Mouse (Mus musculus) embryonic facial prominence, embryonic 14.5 days (tissue): ENCODE data around the gene Gm20388. TPM values are rescaled to one million over a fixed set of nuclear protein-coding genes. Genes with fewer than 3 reads are reported as not detected.

ENCODE experiments used
- ATAC-seq: fragments of 200-750 bp; cut with Nextera tagmentation; 2 replicates; pipeline ENCODE4 v1.8.0; 2017; ENCODE audit warnings: low read depth, moderate number of reproducible peaks, moderate TSS enrichment
- DNase-seq: peaks from one replicate; pipeline ENCODE4 v3.0.0-alpha.2; 2015; ENCODE audit warnings: low spot score
- H3K27ac ChIP-seq: fragments of 300-500 bp; sonication (generic); replicated peaks from 2 replicates; pipeline ENCODE4 v1.5.1; 2014; ENCODE audit warnings: low read depth, mild to moderate bottlenecking, low read length, moderate library complexity
- H3K27me3 ChIP-seq: fragments of 300-500 bp; sonication (generic); replicated peaks from 2 replicates; pipeline ENCODE4 v1.6.1; 2014; ENCODE audit warnings: low read length; ENCODE audit not compliant: control insufficient read depth, insufficient read depth
- H3K36me3 ChIP-seq: fragments of 300-500 bp; sonication (generic); 2 replicates; pipeline ENCODE4 v1.6.1; 2014; ENCODE audit warnings: low read length, mixed read lengths; ENCODE audit not compliant: control insufficient read depth, insufficient read depth
- H3K4me1 ChIP-seq: fragments of 300-500 bp; sonication (generic); 2 replicates; pipeline ENCODE4 v1.6.1; 2014; ENCODE audit warnings: antibody characterized with exemption, low read length; ENCODE audit not compliant: control insufficient read depth, insufficient read depth
- H3K4me2 ChIP-seq: fragments of 300-500 bp; sonication (generic); 2 replicates; pipeline ENCODE4 v1.6.1; 2014; ENCODE audit warnings: low read depth, mild to moderate bottlenecking, low read length, moderate library complexity, mixed read lengths
- H3K4me3 ChIP-seq: fragments of 300-500 bp; sonication (generic); 2 replicates; pipeline ENCODE4 v1.5.1; 2014; ENCODE audit warnings: low read depth, mild to moderate bottlenecking, low read length
- H3K9ac ChIP-seq: fragments of 300-500 bp; sonication (generic); 2 replicates; pipeline ENCODE4 v1.6.1; 2014; ENCODE audit warnings: low read depth, mild to moderate bottlenecking, low read length, moderate library complexity, mixed read lengths
- H3K9me3 ChIP-seq: fragments of 300-500 bp; sonication (generic); 2 replicates; pipeline ENCODE4 v1.6.1; 2016; ENCODE audit warnings: low read length; ENCODE audit not compliant: control insufficient read depth
- WGBS: fragments of 180-500 bp; shearing (Covaris S2); extraction: QIAGEN DNeasy Blood & Tissue Kit; methylation state at CpG from one replicate; pipeline ENCODE4 v1.1.7; 2014; 5-methylcytosine and 5-hydroxymethylcytosine counted together
- polyA plus RNA-seq: library from polyadenylated mRNA; unstranded; fragments of >200 nt; fragmentation: Nextera tagmentation; extraction: Ambion mirVana; gene quantifications from 2 replicates; pipeline ENCODE4 v1.2.1, GENCODE M21; 2014

Gm20388 gene
- polyA plus RNA-seq, 1 experiment from 2014 or later, result not detected

- Histone ChIP-seq H3K4me2 (no peak overlapping the region), H3K9me3 (no peaks in the 10 kb centered on the region), H3K4me3 (no peak overlapping the region), H3K36me3 (no peaks in the 10 kb centered on the region), H3K27ac (no peak overlapping the region), H3K9ac (no peak overlapping the region), H3K4me1 (peaks cover 43% of the 10 kb centered on the region), H3K27me3 (no peaks in the 10 kb centered on the region)
- WGBS, result 73% methylated on average over 8 of the region's 8 CpGs
- no peak for DNase-seq
- no peak for ATAC-seq
Observed at GRCm38 (mm10) chr8:120500701-120501261, 590.1 kb downstream of the Gm20388 start.

- ATAC-seq (no peak), DNase-seq (no peak)
- Histone ChIP-seq H3K9ac (no peak overlapping the region), H3K27ac (no peak overlapping the region), H3K27me3 (no peaks in the 10 kb centered on the region), H3K9me3 (no peaks in the 10 kb centered on the region), H3K36me3 (no peaks in the 10 kb centered on the region), H3K4me1 (peaks cover 47% of the 10 kb centered on the region), H3K4me3 (no peak overlapping the region), H3K4me2 (no peak overlapping the region)
- WGBS, result 81% methylated on average over 5 of the region's 5 CpGs
Observed at GRCm38 (mm10) chr8:120501426-120501825, 590.8 kb downstream of the Gm20388 start.

DNA sequence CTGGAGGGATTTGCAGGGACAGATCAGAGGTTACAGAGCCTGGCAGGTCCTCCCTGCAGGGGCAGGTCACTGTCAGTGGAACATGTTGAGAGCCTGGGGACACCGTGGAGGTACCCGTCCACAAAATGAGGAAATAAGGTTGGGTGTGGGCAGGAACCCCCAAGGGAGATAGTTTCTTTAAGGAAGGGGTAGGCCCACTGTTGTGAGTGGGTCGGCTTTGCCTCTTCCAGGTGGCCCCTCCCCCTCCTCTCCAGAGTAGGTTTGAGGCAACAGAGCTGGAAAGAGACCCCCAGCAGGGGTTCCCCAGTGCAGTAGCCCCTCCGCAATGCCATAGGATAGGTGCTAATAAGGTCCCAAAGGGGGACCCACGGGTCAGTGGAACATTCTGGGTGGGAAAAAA lies 591.8 kb downstream of the Gm20388 start:
- H3K4me2 ChIP-seq, result no peak overlapping the region
- H3K27me3 ChIP-seq, result no peaks in the 10 kb centered on the region
- H3K27ac ChIP-seq, result no peak overlapping the region
- 55% methylated on average over 5 of the region's 5 CpGs for WGBS
- ATAC-seq, result no peak
- no peaks in the 10 kb centered on the region for H3K9me3 ChIP-seq
- no peak for DNase-seq
- peaks cover 43% of the 10 kb centered on the region for H3K4me1 ChIP-seq
- no peaks in the 10 kb centered on the region for H3K36me3 ChIP-seq
- no peak overlapping the region for H3K9ac ChIP-seq
- H3K4me3 ChIP-seq, result no peak overlapping the region

GRCm38 (mm10) chr8:120504251-120505081 lies 593.8 kb downstream of the Gm20388 start:
- Histone ChIP-seq H3K4me1 (peaks cover 35% of the 10 kb centered on the region), H3K27ac (0 out of 2 replicates have a peak overlapping the region, but pooled peaks have one; percentile 67), H3K9me3 (no peaks in the 10 kb centered on the region), H3K36me3 (no peaks in the 10 kb centered on the region), H3K4me3 (peak overlapping the region; percentile 15), H3K27me3 (no peaks in the 10 kb centered on the region), H3K9ac (peak overlapping the region; percentile 32), H3K4me2 (peak overlapping the region; percentile 46)
- no peak for DNase-seq
- ATAC-seq, result peak; percentile 3
- WGBS, result 16% methylated on average over 14 of the region's 20 CpGs

- H3K9ac ChIP-seq, result peak overlapping the region; percentile 32
- 5% methylated on average over 19 of the region's 19 CpGs for WGBS
Observed at GRCm38 (mm10) chr8:120505082-120505511, 594.5 kb downstream of the Gm20388 start.

DNA sequence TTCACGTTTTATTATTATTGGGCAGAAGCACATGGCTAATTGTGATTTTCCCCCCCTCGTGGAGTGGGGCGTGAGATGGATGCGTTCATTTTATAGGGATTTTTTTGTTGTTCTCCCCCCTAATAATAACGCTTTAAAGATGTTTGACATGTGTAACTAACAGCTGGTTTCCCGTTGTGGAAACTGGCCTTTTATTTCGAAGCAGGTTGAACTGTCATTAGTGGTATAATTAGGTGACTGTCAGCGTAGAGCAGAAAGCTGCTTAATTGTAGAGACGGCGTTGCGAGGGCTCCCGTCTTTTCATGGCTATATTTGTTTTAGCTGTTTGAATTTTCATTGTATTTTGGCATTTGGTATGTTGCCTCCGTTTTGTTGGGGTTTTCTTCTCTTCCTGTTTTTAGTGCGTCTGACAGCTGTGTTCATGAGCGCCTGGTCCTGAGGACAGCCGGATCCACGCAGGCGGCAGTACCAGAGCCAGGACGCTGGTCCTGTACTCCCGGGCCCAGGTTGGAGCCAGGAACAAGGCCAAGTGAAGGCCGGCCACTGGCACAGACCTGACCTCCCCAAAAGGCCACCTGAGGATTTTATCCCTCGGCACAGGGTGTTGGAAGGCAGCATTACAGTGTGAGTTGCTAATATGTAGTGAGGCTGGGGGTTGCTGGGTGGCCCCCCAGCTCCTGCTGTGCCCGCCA lies 595.1 kb downstream of the Gm20388 start:
- Histone ChIP-seq H3K27me3 (no peaks in the 10 kb centered on the region), H3K9ac (no peak overlapping the region), H3K36me3 (no peaks in the 10 kb centered on the region), H3K9me3 (no peaks in the 10 kb centered on the region), H3K4me3 (no peak overlapping the region), H3K4me1 (peaks cover 48% of the 10 kb centered on the region), H3K4me2 (peak overlapping the region; percentile 46), H3K27ac (no peak overlapping the region)
- WGBS, result 30% methylated on average over 23 of the region's 23 CpGs
- no peak for DNase-seq
- ATAC-seq, result no peak

More at GRCm38 (mm10) chr8:120505082-120505511, 594.5 kb downstream of the Gm20388 start:
- Histone ChIP-seq H3K36me3 (no peaks in the 10 kb centered on the region), H3K4me1 (peaks cover 41% of the 10 kb centered on the region), H3K27me3 (no peaks in the 10 kb centered on the region), H3K4me3 (peak overlapping the region; percentile 15), H3K27ac (0 out of 2 replicates have a peak overlapping the region, but pooled peaks have one; percentile 67), H3K9me3 (no peaks in the 10 kb centered on the region), H3K4me2 (peak overlapping the region; percentile 46)
- DNase-seq (peak; percentile 74), ATAC-seq (peak; percentile 20; the same call in 1 of the 2 replicates)

GRCm38 (mm10) chr8:120506562-120506961 lies 595.9 kb downstream of the Gm20388 start:
- peaks cover 56% of the 10 kb centered on the region for H3K4me1 ChIP-seq
- no peaks in the 10 kb centered on the region for H3K27me3 ChIP-seq
- H3K4me2 ChIP-seq, result no peak overlapping the region
- ATAC-seq, result no peak
- no peak overlapping the region for H3K4me3 ChIP-seq
- H3K9me3 ChIP-seq, result no peaks in the 10 kb centered on the region
- no peak overlapping the region for H3K27ac ChIP-seq
- 61% methylated on average over 2 of the region's 2 CpGs for WGBS
- DNase-seq, result no peak
- no peaks in the 10 kb centered on the region for H3K36me3 ChIP-seq
- H3K9ac ChIP-seq, result no peak overlapping the region

GRCm38 (mm10) chr8:120507290-120507689 lies 596.6 kb downstream of the Gm20388 start:
- DNase-seq (no peak), ATAC-seq (no peak)
- H3K36me3 ChIP-seq, result no peaks in the 10 kb centered on the region
- H3K4me1 ChIP-seq, result peaks cover 63% of the 10 kb centered on the region
- WGBS, result 88% methylated on average over 9 of the region's 9 CpGs
- no peaks in the 10 kb centered on the region for H3K27me3 ChIP-seq
- no peak overlapping the region for H3K4me2 ChIP-seq
- H3K27ac ChIP-seq, result no peak overlapping the region
- H3K9ac ChIP-seq, result no peak overlapping the region
- no peaks in the 10 kb centered on the region for H3K9me3 ChIP-seq
- no peak overlapping the region for H3K4me3 ChIP-seq
